Mouse (Mus musculus) thymus, adult 2 months (tissue): Measurements from ENCODE around the gene Dnah9.

Experiments
- CTCF ChIP-seq: fragments of 200-500 bp; IDR thresholded peaks from 2 replicates; pipeline ENCODE4 v1.5.1; 2012; ENCODE audit warnings: mild to moderate bottlenecking, control low read depth, low read length, moderate library complexity, borderline replicate concordance; ENCODE audit not compliant: control insufficient read depth, poor library complexity, insufficient read depth; ENCODE audit errors: extremely low read depth
- POLR2A ChIP-seq: fragments of 200-500 bp; IDR thresholded peaks from 2 replicates; pipeline ENCODE4 v1.6.1; 2012; ENCODE audit warnings: mild to moderate bottlenecking, low read length, control low read depth, moderate library complexity; ENCODE audit not compliant: control insufficient read depth, poor library complexity, insufficient read depth; ENCODE audit errors: extremely low read depth

DNA sequence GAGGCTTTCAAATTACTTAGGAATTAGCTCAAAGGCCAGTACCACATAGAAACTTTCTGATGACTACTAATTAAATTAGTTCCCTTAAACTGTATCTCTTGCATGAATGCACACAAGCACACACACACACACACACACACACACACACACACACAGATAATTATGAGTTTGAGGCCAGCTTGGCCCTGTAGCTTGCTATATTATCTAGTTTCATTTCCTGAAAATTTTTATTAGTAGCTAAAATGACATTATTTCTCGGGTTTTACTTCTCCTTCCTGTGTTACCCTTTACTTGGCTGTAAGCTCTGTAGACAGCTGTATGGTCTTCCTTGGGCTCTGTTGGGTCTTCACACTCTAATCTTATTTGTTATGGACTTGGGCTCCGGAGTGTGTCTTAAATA, 264.4 kb downstream of the Dnah9 start:
- TF ChIP-seq CTCF (no peak), POLR2A (no peak)
